Mouse (Mus musculus) ovary, postnatal 14 days (tissue): ENCODE results near the gene Fbxl4.
"Not testable (repeated sequence)": the region's sequence is repeated elsewhere in the genome, so short reads cannot be mapped to it uniquely, and the experiment has no call there.

Experiments used
- DNase-seq: peaks from one replicate; pipeline ENCODE4 v3.0.0; 2022; ENCODE audit warnings: low spot score

Gene Fbxl4

DNA sequence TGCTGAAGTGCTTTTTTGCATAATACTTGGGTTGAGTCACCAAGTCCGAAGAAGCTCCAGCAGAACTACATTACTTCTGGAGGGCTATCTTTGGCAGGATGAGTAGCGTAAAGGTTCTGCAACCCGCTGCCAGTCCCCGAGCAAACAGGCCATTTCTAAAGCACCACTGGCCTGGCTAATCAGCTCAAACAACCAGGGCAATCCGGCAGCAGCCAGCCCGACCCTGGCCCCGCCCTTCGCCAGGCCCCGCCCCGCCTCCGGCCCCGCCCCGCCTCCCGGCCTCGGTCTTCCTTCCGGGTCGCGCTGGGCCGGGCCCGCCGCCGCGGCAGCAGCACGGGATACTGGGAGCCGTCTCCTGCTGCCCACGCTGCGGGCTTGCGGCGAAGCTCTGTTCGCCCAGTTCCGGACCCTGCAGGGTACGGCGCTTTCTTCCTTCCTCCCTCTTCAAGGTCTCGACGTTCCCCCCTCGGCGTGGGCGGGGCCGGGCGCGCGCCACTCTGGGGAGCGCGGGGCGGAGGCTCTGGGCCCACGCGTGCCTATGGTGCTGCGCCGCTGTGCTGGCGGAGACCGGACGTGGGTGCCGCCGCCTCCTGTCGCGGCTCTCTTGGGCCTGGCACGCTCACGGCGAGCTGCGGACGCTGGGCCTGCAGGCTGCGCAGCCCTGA lies at the start of gene Fbxl4:
Fbxl4 (plus strand) TSS at position 278 of the 665 bp plus-strand sequence.
- peak; percentile 78 for DNase-seq

DNA sequence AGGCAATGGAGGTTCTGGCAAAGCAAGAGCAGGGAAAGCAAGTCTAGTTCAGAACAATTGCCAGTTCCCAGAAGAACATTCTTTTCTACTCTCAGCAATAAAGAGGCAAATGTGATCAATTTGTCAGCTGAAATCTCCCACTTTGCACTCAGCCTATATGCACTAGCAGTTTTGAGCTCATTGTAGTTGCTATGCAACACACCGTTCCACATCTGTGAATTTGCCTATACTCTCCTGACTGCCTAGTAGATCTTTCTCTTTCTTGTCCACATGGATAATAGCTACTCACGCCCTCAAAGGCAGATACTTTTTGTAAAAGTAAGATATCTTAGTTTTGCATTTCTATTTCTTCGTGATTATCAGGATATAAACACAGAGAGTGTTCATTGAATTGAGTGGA lies 42.8 kb upstream of the Fbxl4 start:
- no peak for DNase-seq

DNA sequence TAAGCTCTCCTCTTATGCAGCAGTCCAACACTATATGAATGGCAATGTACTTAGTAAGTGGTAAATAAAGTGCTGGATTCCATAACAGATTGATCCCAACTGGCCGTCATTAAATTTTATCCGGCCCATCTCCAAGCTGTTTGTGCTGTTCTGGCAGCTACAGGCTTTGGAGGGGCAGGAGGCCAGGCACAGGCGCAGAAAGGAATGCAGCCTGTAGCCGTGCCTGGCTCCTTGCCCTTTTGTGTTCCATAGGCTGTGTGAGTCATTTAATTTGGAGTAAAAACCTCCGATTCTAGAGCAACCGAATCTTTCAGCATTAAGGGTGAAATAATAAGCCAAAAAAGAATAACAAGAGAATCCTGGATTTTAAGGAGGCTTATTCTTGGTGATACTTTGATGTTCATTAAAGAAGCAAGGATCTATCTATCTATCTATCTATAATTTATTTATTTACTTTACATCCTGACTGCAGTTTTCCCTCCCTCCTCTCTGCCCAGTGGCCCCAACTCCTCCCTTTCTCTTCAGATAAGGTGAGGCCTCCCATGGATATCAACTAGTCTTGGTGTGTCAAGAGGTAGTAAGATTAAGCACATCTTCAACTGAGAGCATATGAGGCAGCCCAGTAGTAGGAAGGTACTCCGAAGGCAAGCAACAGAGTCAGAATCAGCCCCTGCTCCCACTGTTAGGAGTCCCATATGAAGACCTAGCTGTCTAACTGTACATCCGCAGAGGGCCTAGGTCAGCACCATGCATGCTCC lies 14.3 kb upstream of the Fbxl4 start:
- DNase-seq = no peak

DNA sequence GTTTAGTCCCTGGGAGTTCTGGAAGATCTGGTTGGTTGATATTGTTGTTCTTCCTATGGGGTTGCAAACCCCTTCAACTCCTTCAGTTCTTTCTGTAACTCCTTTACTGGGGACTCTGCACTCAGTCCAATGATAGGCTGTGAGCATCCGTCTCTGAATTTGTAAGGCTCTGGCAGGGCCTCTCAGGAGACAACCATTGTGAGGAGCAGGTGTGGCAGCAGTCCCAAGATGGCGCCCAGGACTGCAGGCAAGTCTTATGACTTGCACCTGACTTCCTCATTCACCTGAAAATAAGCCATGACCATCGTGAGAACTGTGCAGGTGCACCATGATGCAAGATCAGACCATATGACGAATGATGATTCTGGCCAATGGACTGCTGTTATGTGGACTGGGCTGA lies 8.3 kb upstream of the Fbxl4 start:
- DNase-seq = not testable (repeated sequence)

DNA sequence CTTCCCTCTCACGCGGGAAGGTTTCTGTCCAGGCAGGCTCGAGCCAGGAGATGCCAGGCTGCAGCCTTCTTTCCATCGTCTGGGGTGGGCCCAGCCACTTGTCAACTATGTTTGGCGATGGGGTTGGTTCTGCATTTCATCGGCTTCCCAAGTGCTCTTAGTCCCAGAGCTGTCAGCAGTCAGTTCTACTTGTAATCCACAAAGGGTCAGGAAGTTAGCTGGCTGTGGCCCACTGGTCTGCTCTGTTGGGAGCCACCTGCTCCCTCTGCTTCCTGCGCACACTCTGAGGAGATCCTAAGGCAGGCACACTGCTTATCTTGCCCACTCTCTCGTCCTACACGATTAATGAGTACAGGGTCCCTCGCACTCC lies 573 bp downstream of the Fbxl4 start:
- no peak for DNase-seq

DNA sequence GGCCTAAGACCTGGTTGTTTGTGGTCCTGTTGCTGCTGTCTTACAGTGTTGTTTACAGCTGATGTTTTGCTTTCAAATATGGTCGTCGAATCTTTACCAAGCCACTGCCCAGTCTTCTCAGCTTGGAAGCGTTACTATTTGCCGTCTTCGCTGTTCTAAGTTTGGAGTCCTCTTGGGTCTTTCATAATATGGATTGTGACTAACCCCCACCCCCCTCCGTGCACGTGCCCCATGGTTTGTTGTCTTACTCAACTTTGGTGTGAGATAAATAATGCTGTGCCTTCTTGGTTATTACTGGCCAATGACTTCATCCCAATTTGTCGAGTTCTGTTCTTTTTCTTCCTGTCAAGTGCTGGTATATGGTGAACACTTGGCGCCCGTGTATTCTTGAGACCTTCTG lies 1.1 kb downstream of the Fbxl4 start:
- no peak for DNase-seq

DNA sequence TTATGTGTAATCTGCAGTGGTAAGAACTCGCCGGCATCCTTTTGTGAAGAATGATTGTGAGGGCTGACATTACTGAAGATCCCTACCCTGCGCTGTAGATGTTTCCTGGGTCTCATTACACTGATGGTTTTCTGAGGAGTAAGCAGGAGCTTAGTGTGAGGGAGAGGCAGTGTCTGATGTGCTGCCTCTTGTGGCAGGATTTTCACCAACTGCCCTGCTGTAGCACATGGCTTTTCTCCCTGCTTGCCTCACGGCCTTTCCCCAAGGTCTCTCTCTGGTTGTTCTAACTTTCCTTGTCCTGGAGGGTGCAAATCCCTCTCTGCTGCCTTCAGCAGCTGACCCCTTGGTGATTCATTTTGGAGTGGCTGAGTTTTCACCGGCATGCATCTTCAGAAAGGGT lies 10.0 kb downstream of the Fbxl4 start:
- DNase-seq = no peak

DNA sequence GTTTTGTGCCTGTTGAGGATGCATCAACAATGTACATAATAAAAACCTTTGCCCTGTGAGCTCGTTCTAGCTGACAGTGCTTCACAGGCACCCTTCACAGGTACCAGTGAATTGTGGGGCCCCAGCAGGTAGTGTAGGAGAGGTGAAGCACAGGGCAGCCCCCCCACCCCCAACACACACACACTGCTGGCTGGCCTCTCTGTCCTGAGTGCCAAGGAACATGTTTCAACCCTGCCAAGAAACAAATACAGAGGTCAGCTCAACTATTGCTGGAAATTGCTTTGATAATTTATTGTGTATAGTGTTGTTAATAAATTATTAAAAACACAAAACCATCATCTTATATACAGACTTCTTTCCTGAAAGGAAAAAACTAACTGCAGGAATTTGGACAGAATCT lies 21.2 kb downstream of the Fbxl4 start:
- DNase-seq = no peak

DNA sequence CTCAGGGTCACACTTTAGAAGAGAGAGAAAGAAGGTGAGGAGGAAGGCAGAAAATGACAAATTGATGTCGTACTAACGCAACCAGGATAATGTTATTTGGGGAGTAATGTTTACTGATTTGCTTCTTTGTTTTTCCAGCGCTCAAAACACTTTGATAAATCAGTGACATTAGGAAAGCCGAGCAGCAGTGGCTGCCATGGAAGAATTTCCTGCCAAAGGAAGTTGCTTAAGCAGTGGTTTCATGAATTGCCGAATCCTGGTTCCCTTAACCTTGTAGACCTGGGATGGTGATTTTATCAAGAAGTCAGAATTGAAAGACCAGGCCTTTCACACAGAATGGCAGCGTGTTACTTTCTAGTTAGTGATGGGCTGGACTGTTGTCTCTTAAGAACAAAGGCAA lies 23.3 kb downstream of the Fbxl4 start:
- no peak for DNase-seq

DNA sequence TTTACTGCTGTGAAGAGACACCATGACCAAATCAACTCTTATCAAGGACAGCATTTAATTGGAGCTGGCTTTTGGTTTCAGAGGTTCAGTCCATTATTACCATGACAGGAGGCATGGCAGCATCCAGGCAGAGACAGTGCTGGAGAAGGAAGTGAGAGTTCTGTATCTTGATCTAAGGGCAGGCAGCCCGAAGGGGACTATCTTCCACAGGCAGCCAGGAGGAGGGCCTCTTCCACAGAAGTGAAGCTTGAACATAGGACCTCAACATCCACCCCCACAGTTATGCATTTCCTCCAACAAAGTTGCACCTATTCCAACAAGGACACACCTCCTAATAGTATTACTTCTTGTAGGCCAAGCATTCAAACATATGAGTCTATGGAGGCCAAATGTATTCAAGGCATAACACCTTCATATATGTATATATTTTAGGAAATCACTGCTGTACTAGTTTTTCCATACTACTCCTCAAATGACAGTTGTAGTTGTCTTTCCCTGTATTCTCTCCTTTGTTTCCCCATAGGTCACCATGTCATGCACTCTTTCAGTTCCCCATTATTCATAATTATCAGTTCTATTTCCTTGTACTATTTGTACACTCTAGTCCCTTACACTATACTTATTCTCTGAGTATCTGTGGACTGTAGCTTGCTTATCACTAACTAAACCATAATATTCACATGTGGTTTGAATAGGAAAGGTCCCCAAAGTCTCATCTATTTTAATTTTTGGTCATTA lies 26.4 kb downstream of the Fbxl4 start:
- DNase-seq = no peak

DNA sequence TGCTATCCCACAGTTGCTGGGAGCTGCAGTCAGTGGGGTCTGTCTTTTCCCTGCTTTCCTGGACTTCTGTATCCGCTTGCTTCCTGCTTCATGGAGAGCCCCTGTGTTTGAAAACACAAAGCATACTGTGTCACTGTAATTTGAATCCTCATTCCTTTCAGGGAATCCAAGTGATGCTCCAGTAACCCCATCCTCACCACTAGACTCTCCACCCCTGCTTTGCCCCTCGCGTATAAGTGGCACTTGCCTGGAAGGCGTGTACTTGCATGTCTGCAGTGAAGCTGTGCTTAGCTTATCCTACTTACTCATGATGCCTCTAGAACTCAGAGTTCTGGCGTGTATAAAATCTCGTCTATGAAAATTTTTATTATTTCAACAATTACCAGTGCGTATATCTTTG lies 32.7 kb downstream of the Fbxl4 start:
- DNase-seq = no peak

DNA sequence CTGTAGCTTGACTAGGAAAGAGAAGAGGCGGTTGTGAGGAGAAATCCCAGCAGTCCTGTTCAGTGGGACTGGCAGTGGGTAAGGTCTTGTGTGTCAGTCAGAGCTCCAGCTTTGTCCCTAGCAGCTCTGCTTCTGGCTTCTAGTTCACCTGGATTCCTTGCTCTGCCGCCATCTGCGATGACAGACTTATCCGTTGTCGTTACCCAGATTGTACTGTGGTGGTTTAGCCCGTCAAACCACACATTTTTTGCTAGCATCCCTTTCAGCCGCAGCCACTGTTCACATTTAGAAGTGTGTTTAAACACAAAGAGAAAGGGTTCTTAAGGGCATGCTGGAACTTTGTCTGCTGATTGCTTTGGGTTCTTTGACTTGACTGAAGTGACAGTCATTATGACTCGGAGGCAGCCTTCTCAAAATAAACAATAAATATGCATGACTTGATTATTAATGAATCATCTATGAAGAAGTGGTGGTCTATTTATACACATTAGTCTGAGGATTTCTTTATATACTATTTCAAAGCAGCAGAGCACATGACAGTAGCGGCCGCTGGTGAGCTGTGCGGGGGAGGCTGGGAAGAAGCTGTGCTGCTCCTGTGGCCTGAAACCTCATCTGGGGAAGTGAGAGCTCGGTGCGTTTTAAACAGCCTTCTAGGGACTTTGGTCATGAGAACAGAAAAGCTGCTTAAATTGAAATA lies 35.6 kb downstream of the Fbxl4 start:
- no peak for DNase-seq

DNA sequence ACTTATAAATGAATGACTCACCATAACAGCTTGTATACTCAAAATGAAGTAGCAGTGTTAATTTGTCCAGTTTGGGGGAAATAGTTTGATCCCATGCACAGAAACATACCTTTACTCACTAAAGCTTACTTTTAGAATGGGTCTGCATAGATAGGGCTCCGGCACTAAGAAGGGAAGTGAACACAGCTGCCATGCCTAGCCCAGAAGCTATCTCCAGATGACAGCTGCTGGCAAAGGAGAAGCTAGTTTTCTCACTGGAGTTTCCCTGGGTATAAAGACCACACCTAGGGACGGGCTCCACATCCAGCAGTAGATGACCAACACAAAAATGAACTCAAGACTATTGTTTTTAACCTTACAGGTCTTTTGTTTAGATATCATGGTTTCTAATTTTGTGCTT lies 38.1 kb downstream of the Fbxl4 start:
- no peak for DNase-seq

DNA sequence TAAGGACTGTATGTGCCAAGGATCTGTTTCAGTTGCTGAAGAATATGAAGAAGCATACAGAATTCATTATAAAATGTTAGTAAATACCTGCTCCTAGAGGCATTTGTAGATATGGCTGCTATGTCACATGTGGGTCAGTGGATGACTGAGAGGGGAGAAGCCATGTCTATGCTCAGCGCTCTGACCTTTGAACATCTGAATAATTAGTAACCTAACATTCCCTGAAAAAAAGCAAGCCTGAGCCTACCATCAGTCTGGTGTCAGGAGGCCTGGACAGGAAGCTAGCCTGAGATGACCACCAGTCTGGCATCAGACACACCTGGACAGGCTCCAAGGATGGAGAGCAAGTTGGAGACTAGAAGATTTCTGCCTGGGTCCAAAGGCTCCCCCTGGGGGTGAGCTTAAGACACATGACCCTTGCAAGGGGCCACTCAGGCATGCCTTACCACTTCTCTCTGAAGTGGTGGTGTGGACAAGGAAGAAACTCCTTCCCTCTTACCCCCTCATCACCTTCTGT lies 39.2 kb downstream of the Fbxl4 start:
- no peak for DNase-seq

DNA sequence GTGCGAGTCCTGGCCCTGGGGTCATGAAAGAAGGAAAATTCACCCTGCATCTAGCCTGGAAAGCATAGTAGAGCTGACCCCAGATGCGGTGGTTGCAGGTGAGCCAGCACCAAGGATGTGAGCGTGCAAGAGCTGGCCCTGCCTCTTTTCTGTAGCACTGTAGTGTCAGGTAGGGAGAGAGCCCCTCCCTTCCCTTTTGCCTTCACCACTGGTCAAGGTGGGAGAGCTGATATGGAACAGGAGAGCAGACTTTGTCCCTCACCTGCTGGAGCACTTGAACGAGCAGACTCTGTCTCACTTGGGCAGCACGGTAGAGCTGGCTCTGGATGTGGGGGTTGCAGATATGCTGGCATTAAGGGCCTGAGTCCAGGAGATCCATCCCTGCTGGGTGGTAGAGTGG lies 39.7 kb downstream of the Fbxl4 start:
- DNase-seq = no peak

DNA sequence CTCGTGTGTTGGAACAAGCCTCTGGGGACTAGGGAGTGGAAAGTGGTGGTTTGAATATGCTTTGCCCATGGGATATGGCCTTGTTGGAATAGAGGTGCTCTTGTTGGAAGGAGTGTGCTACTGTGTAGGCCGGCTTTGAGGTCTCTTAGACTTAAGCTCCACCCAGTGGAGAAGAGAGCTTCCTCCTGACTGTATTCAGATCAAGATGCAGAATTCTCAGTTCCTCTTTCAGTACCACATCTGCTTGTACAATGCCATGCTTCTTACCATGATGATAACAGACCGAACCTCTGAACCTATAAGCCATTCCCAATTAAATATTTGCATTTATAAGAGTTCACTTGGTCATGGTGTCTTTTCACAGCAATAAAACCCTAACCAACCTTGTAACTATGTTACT lies 44.7 kb downstream of the Fbxl4 start:
- DNase-seq = no peak

DNA sequence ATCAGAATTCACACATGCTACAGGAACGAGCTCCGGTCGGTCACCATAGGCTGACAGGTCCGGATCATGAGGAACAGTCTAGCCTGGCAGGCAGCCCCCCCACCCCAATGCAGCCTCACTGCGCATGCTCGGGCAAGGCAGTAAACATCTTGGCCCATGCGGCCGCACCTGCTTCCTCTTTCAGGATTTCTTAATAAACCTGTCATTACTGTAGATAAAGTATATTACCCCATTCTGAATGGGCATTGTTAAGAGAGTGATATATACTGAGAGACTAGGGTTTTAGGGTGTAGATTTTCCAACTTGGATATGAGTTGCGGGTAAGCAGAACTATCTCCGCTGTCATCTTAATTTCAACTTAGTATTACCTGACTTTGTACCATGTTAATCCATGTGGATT lies 45.6 kb downstream of the Fbxl4 start:
- DNase-seq = no peak

DNA sequence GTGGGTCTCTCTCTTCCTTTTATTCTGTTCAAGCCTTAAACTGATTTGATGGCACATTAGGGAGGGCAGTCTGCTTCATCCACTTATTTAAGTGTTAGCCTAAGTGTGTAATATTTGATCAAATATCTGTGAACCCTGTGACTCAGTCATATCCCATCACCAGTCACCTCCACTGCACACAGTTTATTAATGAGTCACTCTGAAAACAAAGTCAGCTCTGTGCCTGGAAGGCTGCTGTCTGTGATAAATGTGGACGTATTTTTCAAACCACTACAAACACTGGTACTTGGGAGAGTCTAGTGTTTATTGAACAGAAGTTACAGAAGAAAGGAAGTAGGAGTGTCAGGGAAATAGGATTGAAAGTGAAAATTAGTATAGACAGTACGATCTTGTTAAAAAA lies 63.3 kb downstream of the Fbxl4 start:
- DNase-seq = no peak

DNA sequence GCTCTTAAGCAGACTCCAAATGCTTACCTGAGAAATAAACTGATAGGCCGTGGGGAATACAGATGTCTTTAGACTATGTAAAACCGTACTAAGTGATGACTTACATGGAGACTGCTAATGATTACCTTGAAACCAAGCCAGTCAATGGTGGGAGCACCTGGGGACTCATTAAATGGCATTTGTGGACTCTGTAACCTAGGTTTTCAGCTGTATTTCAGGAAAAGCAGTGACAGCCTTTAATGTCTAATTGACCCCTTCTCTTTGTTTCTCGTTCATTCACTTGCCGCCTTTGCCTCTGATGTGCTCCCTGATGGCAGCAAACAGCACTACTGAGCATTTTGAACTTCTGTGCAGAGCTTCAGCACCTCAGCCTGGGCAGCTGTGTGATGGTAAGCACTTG lies 65.1 kb downstream of the Fbxl4 start:
- no peak for DNase-seq

DNA sequence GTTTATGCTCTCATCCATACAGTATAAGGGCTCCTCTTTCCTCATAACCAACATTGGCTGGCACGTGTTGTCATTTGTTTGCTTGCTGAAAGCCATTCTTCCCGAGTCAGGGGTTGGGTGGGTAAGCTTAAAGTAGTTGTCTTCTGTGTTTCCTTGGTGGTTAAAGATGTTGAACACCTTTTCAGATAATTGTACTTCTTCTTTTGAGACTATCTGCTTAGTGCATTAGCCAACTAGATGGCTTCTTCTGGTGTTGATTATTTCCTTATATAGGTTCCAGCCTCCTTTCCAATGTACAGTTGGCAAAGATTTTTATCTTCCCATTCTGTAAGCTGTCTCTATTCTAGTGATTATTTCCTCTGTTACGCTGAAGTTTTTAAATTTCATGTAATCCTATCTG lies 70.8 kb downstream of the Fbxl4 start:
- DNase-seq = no peak

DNA sequence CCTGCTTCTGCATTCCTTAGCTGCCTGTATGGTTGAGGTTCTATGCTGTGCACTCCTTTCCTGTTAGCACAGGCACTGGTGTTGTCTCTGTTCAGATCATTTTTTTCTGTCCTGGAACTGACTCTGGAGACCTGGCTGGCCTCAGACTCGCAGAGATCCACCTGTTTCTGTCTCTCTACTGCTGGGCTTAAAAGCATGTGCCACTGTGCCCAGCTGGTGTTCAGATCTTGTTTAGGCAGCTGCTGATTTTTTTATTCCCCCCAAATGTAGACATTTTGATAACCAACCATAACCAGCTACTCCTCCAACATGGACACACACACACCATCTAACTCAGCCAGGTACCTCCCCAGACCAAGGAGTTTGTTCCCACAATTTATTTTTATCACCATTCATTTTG lies 112.2 kb downstream of the Fbxl4 start:
- DNase-seq = no peak

DNA sequence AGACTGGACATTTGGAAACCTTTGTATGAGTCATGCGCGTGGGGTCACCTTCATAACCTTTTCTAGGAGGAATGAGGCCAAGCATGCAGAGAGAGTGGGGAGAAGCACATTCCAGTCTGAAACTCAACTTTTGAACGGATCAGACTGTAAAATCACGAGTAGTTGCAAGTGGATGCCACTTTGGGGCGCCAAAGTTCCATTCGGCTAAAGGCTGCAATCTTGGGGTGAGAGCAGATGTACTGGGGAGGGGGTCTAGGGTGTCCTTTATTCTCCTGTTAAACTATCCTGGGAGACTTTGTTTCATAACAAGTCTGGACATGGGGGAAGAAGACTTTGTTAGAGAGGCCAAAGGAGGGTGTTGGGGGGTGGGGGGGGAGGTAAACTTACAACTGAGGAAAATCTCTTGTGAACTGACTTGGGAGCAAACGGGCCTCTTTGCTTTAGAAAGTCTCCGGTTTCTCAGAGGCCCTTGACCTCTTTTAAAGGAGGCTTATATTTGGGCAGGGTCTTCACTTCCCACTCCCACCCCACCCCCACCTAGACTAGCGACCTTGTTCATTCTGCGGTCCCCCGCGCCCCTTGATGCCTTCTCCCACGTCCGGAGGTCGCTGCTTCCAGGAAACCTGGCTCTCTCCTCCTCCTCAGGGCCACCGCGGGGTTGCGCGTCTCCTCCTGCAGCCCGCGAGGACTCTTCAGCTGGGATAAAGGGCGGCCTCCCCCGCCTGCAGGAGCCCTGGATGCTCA lies 119.8 kb downstream of the Fbxl4 start:
- no peak for DNase-seq
